Mouse (Mus musculus): ENCODE data around the gene Lrrc8d.

Lrrc8d gene

DNA sequence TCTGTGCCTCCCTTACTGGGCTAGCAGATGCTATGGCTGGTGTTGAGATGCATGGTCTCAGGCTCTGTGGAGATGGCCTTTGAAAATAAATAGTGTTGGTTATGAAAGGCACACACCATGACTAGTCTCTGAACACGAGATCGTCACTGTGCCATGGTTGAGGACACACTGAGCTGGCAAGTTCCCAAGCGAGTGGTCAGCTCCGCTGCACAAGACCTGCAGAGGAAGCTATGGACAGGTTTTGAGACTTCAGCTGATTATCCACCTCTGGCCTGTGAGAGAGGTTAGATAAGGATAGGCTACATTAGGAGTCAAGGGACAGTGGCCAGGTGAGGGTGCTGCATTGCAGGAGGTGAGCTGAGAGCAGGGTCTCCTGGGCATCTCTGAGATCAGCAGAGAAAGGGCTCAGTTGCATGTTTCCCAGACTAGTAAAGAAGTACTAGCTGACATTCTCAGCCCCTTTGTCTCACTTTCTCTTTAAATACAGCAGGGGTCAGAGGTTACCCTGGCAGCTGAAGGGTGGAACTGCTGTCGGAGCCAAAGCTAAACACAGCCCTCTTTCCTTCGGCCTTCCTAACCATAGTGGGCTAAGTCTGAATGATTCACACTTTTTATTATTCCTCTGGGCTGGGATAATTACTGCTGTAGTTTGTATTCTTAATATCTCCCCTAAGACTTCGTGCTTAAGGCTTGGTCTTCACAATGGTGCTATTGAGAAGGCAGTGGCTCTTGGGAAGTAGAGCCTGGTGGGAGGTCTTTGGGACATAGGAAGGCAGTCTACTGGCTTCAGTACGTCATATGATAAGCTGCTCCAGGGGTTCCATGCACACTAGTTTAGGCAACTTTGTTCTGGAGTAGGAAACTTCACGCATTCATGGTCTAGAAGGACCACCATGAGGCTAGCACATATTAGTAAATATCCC lies 19.6 kb upstream of the Lrrc8d start:
- ChIA-PET POLR2A (interaction anchor here in 1 of 4 experiments (0.7 to 1.4 kb wide), 3 partner anchors 14 to 71 kb away, joined by 3 to 4 read pairs (median 3); partner anchors contain the start of gene Lrrc8d), CTCF (interaction anchor here in 2 of 4 experiments (0.9 to 1.5 kb wide), 3 partner anchors 10 to 188 kb away, joined by 3 to 4 read pairs (median 4); no protein-coding TSS in a partner anchor)

DNA sequence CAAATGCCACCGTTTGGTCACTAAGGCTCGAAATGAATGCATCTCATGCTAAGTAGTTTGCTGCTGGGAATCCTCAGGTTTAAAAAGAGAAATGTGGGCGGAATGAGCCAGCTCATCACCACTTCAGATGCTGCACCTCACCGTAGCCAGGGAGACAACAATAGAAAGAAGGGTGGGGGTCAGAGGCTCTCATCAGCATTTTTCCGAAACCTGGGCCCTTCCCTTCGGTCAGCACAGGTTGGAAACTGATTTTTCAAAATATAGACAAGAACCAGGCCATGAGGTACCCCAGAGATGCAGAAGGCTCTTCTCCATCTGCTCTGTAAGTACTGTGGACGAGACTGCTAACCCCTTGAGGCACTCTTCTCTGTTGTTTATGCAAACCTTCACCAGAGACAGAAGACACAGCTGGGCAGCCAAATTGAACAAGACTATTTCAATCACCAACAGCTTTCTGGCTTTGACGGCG lies 17.6 kb upstream of the Lrrc8d start:
- ChIA-PET POLR2A (interaction anchor here in 3 of 4 experiments (0.9 to 3.8 kb wide), 6 partner anchors 10 to 127 kb away, joined by 3 to 38 read pairs (median 4); partner anchors contain the start of gene Lrrc8d (in 1 of the 3)), CTCF (interaction anchor here in 3 of 4 experiments (0.6 to 0.9 kb wide), 3 partner anchors 17 to 280 kb away, joined by 3 to 5 read pairs (median 4); partner anchors contain the start of gene Lrrc8d (in 1 of the 3))

DNA sequence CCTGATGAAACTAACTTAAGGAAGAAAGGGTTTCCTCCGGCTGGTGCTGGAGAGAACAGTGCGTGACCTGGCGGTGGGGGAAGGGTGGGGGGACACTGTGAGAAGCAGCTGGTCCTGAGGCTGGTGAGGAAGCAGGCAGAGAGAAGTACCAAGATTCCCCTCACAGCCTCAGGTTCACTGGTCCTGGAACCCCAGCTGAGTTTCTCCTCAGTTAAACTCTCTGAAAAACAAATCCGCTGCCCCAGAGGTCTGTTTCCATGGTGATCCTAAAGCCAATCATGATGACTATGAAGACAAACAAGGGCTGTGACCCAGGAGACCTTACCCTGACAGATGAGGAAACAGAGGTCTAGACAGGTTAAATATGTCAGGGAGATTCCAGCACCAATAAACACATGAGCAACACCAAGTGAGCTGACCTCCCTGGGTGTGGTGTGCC lies 15.8 kb upstream of the Lrrc8d start:
- POLR2A ChIA-PET: interaction anchor here in 2 of 4 experiments (0.6 to 3.8 kb wide), 11 partner anchors 12 to 269 kb away, joined by 3 to 38 read pairs (median 4); partner anchors contain the start of gene Lrrc8d (in 1 of the 2)
- CTCF ChIA-PET: interaction anchor here in 3 of 4 experiments (0.7 to 4.7 kb wide), 19 partner anchors 9 to 283 kb away, joined by 3 to 25 read pairs (median 4); partner anchors contain the start of gene Lrrc8d (in 1 of the 3)

DNA sequence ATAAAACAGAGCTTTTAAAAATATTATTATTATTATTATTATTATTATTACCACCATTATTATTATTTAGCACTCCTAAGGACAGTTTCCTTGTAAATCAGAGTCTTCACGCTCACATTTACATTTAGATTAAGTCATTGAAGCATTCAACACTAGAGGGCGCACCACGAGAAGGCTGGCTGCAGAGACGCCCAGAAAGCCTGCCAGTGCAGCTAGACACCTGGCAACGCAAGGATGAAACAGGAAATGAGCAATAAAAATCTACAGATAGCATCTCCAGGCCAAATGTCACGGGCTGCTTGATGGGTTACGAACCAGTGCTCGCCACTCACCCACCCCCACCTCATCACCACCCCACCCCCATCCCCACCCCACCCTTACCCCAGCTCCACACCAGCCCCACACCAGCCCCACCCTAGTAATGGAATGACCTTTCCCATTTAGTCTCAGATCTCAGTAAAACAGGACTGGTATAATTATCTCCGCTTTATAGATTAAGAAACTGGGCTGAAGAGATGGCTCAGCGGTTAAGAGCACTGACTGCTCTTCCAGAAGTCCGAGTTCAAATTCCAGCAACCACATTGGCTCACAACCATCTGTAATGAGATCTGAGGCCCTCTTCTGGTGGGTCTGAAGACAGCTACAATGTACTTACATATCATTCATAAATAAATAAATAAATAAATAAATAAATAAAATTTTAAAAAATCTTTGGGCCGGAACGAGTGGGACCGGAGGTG lies 14.7 kb upstream of the Lrrc8d start:
- POLR2A ChIA-PET: interaction anchor here (0.6 to 3.8 kb wide), 17 partner anchors 9 to 271 kb away, joined by 3 to 38 read pairs (median 4); partner anchors contain the start of gene Lrrc8d (in 3 of the 4)
- CTCF ChIA-PET: interaction anchor here (0.6 to 4.7 kb wide), 28 partner anchors 10 to 280 kb away, joined by 3 to 25 read pairs (median 4); partner anchors contain the start of gene Lrrc8d (in 2 of the 4)

DNA sequence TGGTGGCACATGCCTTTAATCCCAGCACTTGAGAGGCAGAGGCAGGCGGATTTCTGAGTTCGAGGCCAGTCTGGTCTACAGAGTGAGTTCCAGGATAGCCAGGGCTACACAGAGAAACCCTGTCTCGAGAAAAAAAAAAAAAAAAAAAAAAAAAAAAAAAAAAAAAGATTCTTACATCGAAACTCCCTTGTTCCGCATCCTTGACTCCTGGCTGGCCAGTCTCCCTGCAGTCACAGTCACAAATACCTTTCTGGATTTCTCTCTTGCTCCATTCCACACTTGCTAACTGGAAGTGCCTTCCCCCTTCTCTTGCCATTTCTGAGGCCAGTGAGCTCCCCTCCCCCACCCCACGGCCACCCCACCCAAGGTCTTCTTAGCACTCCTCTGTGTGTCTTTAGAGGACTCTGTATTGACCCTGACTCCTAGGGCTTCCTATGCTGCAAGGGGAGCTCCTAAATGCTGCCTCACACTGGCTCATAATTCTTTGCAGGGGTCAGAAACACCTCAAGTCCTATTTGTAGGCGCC lies 13.9 kb upstream of the Lrrc8d start:
- POLR2A ChIA-PET: interaction anchor here in 3 of 4 experiments (0.6 to 2.6 kb wide), 10 partner anchors 12 to 77 kb away, joined by 3 to 20 read pairs (median 4); partner anchors contain the start of gene Lrrc8d (in 2 of the 3)
- CTCF ChIA-PET: interaction anchor here in 3 of 4 experiments (0.6 to 4.7 kb wide), 14 partner anchors 13 to 281 kb away, joined by 3 to 25 read pairs (median 4); partner anchors contain the start of gene Lrrc8d (in 2 of the 3)

DNA sequence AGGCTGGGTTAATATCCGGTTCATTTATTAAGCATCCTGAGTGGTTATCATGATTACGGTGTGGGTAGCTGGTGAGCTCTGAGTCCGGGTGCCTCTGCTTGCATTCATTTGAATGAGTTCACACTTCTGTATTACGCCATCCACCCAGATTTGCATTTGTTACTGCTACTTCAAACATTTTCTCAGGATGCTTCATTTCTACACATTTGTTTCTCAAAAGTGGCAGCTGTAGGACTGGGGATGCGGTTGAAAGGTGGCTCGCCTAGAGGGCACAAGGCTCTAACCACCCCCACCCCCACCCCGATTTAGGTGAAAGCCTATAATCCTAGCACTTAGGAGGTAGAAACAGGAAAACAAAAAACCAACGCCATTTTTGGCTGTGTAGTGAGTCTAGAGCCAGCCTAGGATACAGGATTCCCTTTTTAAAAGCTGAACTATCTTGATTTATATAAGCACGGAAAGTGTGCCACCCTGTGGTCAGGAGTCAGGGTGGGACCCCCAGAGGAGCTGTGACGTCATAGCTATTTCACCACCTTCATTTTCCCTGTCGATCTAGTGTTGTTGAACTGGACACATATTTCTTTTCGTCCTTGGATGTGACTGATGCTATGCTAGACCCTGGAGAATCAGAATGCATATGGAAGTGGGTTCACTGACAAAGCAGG lies 13.3 kb upstream of the Lrrc8d start:
- POLR2A ChIA-PET: interaction anchor here in 2 of 4 experiments (0.6 to 2.6 kb wide), 11 partner anchors 11 to 76 kb away, joined by 3 to 20 read pairs (median 5); partner anchors contain the start of gene Lrrc8d (in 2 of the 2)
- CTCF ChIA-PET: interaction anchor here in 3 of 4 experiments (0.6 to 4.7 kb wide), 13 partner anchors 13 to 282 kb away, joined by 3 to 25 read pairs (median 3); partner anchors contain the start of gene Lrrc8d (in 2 of the 3)

DNA sequence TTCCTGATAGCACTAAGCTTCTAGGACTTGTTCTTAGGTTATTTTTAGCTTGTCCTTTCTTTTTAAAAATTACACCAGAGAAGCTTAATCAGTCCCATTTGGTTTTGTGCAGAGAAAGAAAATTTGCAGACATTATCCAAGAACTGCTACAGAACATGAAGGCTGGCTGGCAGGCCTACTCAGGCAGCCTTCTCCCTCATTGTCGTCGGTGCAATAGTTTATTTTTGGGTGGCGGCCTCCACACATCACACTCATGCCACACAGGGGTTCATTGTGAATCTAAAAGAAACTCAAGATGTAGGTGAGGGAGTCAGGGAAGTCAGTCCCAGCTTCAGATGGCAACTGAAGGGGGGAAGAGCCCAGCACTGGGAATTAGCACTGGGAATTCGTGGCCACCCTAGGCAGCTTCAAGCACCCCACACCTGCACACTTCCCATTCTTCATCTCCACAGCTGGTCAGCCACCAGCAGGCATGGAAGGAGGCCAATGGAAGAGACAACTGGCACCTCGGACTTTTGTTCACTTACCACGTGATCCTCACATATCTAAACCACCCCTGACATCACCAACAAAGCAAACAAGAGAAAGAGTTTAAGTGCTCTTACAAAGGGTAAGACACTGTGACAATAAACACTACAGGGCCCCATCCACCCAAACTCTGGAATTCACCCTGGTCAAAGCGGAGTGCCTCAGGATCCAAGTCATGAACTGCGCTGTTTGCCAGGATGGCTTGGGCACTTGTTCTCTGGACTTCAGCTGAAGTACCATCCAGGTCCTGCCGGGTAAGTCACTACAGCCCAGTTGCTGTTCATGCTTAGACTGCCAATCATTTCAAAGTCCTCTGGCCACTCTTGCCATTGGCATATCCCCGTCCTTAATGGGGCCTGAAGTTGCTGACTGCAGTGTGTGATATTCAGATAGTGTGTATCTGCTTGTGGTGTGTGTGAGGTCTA lies 9.0 kb upstream of the Lrrc8d start:
- ChIA-PET POLR2A (interaction anchor here in 3 of 4 experiments (0.7 to 1.4 kb wide), 9 partner anchors 9 to 247 kb away, joined by 3 to 6 read pairs (median 3); partner anchors contain the start of gene Lrrc8d (in 1 of the 3)), CTCF (interaction anchor here in 1 of 4 experiments (0.9 kb wide), 1 partner anchor 59 kb away, joined by 3 read pairs; no protein-coding TSS in a partner anchor)

DNA sequence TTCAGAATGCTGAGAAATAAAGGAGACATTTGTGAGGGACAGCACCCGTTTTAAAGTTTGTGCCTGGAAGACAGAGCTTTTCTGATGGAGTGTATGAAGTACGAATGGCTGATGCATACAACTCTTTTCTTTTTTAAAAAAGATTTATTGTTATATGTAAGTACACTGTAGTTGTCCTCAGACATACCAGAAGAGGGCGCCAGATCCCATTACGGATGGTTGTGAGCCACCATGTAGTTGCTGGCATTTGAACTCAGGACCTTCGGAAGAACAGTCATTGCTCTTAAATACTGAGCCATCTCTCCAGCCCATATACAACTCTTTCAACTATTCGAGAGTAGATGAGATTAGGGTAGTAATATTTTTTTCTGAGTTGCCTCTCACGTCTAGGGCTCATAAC lies 8.1 kb upstream of the Lrrc8d start:
- POLR2A ChIA-PET: interaction anchor here in 1 of 4 experiments (1.5 kb wide), 1 partner anchor 9 kb away, joined by 3 read pairs; no protein-coding TSS in a partner anchor
- CTCF ChIA-PET: no interaction called here

DNA sequence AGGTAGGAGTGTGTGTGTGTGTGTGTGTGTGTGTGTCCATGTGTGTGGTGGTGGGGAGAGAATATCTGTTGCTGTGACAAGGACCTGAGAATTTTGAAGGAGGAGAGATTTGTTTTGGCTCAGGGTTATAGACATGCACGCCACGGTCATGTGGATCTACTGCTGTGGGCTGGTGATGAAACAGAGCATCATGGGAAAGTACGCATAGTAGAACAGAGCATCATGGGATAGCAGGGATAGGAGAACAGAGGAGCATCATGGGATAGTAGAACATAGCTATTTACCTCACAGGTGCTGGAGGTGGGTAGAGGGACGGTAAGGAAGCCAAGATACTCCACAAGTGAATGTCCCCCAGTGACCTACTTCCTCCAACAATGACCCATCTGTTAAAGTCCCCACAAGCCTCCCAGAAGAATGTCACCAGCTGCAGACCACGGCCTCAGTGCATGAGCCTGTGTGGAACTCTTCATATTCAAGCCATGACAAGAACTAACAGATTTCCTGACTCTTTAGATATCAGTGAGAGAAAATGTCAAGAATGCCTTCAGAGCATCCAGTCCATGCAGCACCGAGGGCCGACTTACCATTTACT lies 5.3 kb upstream of the Lrrc8d start:
- ChIA-PET CTCF (no interaction called here), POLR2A (interaction anchor here in 3 of 4 experiments (0.6 to 3.1 kb wide), 6 partner anchors 9 to 165 kb away, joined by 3 to 15 read pairs (median 4); no protein-coding TSS in a partner anchor)

DNA sequence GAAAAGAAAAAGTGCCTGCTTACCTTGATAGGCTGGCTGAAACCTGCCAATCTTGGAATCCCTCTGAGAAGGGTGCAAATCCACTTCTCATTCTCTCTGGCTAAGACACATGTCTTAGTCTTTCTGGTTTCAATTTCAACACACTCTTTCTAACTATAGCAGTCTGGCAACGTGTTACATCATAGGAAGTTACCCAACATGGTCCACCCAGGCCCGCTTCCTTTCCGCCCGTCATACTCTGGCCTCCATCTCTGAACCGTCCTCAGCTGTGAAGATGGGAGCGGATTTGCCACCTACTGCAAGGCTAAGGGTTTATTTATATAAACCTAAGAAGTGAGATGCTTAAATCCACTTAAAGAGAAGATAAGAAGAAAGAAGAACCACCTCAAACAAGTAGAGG lies 3.7 kb upstream of the Lrrc8d start:
- CTCF ChIA-PET: no interaction called here
- POLR2A ChIA-PET: interaction anchor here in 1 of 4 experiments (1.4 kb wide), 1 partner anchor 22 kb away, joined by 3 read pairs; no protein-coding TSS in a partner anchor

DNA sequence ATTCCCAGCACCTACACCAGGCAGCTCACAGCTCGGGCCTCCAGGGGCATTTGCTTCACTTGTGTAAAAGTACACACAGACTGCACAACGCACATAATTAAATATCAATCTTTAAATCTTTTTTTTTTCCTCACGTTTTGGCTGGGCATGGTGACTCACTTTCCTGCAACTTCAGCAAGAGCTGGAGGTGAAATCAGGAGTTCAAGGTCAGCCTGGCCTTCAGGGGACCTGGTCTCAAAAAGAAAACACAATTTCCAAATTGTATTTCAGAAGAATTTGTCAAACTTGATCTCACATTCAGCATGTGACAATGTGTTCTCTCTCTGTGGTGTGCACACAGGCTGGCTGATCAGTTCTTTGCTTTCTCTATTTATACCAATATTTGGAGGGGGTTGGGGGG lies 1.9 kb upstream of the Lrrc8d start:
- CTCF ChIA-PET: interaction anchor here in 1 of 4 experiments (0.6 kb wide), 1 partner anchor 34 kb away, joined by 3 read pairs; no protein-coding TSS in a partner anchor
- POLR2A ChIA-PET: interaction anchor here in 3 of 4 experiments (0.6 to 13.1 kb wide), 10 partner anchors 11 to 203 kb away, joined by 3 to 173 read pairs (median 5); no protein-coding TSS in a partner anchor

DNA sequence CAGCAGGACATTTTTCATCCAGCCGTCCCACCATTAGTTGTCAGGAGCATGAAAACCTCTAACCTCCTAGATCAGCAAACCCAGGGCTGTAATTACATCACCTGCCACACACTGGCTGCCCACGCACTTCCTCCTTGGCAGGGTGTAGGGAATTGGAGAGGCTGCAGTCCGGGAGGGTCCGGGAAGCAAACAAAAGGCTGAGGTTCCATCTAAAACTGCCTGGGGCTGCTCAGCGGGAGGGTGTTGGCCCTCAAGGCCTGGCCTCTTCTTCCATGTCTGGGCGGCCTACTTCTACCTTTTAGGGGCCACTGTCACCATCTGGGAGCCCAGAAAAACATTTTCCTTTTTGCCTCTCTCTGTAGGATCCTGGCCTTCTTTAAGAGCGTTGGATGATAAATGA lies 1.1 kb upstream of the Lrrc8d start:
- POLR2A ChIA-PET: interaction anchor here (0.5 to 13.1 kb wide), 28 partner anchors 8 to 204 kb away, joined by 3 to 173 read pairs (median 4); no protein-coding TSS in a partner anchor
- CTCF ChIA-PET: interaction anchor here in 2 of 4 experiments (0.6 to 1.4 kb wide), 2 partner anchors 13 to 34 kb away, joined by 3 read pairs; no protein-coding TSS in a partner anchor

DNA sequence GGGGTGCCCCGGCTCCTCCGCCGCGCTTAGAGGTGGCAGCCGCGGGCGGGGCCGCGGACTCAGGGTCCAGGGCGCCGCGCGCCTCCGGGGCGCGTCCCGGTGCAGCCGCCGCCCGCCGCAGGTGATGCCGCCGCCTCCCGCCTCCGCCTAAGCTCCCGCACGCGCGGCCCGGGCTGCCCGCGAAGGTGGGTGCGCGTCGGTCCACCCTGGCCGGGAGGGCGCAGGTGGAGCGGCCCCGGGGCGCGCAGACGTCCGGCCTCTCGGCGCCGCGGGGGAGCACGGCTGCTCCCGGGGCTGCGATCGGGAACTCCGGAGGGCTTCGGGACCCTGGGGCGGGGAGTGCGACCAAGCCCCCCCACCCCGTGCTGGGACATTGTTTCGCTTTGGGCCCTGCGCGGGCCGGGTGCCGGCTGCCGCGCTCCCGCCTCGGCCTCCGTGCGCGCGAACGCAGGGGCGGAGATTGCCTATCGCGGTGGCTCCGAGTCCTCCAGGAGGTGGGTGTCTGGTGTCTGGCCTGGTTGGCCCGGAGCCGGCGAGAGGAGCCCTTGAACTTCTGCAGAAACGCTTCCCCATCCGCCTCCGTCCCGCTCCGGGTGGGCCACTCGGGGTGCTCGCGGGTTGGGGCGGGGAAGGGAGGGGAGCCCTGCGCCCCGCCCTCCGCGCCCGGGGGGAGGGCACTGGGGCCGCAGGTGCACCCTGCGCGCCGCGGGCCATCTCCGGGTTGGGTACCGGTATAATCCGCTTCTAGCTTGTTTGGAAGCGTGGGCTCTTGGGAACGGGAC lies 492 bp downstream of the Lrrc8d start:
- CTCF ChIA-PET: interaction anchor here (0.6 to 1.7 kb wide), 5 partner anchors 14 to 99 kb away, joined by 3 to 8 read pairs (median 4); no protein-coding TSS in a partner anchor

DNA sequence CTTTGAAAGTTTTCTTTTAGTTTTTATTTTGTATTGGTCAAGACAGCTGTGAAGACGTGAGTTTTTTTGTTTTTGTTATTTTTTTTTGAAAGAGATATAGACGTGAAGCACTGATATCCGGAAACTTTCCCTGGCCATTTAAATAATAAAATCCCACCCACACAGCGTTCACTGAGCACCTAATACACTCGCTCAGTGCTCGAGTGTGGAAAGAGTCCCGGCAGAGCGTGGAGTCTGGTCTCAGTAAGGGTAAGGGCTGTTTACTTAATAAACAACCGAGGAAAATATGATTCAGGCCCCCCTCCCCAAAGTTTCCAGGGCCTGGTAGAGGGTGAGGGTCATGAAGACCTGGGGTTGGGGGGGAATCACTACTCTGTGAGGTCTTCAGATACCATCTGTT lies 1.6 kb downstream of the Lrrc8d start:
- ChIA-PET POLR2A (interaction anchor here (1.0 to 13.1 kb wide), 19 partner anchors 8 to 158 kb away, joined by 3 to 173 read pairs (median 6); no protein-coding TSS in a partner anchor), CTCF (no interaction called here)

More for the DNA sequence above, 492 bp downstream of the Lrrc8d start:
- POLR2A ChIA-PET: interaction anchor here in 3 of 4 experiments (0.5 to 13.1 kb wide), 59 partner anchors 8 to 1876 kb away, joined by 3 to 173 read pairs (median 4); partner anchors contain the start of gene Zfp326 (in 1 of the 3)
